Mouse (Mus musculus): ENCODE data around the gene Luc7l2.

The Luc7l2 gene

DNA sequence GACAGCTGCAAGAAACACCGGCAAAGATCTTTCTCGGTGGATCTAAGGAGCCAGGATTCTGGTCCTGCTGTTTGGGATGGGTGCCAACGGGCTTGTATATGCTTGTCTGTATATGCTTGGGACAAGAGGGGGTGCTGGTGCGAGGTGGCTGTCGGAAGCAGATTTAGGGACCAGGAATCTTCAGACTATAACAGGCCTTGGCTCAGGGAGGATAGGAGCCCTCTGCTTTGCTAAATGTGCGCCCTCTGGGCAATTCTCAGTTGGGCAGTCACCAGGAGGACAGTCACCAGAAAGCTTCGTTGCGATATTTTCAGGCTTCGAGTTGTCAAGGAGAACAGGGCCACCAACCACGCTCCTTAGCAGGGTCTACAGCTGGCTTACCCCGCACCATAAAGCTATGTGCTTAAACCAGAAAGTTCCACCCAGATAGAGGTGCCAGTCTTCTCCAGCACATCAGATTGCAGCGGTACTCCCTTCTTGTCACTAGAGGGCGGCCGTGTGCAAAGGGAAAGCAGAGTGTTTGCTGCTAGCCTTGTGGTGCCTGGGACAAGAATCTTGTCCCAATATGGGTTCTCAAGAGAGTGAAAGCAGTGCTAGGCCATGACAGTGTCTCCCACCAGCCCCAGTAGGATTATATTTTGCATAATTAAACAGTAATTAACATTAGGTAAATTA lies 99.3 kb downstream of the Luc7l2 start:
- DNase-seq (ENCODE audit: low spot score): peak; percentile 63
